Mouse (Mus musculus): Measurements from ENCODE around the gene Tmtc2.

The Tmtc2 gene

DNA sequence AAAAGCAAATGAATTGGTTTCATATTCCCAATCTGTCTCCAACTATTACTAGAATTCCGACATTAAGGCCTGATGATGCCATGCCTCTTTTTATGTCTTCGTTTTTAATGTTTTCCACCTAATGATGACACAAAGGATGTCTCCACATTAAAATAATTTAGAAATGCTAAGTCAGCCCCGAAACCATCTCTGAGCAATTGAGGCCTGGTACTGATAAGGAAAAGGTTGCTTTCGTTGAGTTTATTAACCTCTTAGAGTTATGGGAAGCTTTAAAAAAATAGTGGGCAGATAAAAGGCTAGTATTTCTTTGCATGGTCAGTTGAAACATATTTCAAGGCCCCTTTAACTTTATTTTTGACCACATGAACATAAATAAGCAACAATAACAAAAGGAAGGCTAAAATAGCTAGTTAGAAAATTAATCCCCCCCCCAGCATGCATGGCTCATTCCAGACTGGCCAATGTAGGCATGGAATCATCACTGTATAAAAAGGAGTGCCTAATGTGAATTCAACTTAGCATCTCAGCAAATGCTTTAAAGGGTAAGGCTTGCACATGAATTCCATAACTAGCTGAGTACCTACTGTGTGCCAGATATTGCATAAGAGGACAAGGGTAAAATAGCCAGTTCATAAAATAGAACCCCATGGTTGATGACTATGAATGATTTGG, 168.3 kb downstream of the Tmtc2 start:
- no peak for DNase-seq (ENCODE audit: low spot score in 2 of 2)

DNA sequence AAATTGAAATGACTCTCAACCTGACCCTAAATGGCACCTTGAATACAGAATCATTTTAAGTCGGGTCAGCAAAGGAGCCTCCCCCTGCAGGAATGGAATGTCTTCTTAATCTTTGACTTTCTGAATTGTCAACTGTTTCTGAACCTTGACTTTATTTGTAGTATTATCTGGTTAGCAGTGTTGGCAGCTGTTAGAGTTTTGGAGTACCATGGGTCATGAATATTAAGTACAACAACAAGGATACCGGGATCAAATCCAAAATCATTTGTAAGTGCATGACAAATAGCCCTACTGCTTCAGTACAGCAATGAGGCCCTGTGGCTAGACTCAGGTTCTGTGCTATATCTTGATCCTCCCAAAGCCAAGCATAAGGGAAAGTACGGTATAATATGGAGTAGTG, 170.3 kb downstream of the Tmtc2 start:
- no peak for DNase-seq (ENCODE audit: low spot score in 2 of 2)

DNA sequence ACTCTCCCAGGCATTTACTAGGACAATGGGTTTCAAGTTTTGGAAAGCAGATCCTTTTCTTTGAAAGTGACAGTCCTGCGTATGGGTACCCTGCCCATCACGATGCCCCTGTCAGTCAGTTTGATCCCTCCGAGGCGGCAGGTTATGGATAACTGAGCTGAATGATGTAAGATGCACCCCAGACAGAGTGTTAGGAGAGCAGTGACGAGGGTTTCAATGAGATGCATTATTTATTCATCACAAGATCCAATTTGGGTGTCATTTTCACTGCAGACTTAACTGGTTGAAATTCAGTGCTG, 171.8 kb downstream of the Tmtc2 start:
- DNase-seq (ENCODE audit: low spot score in 2 of 2), result no peak

DNA sequence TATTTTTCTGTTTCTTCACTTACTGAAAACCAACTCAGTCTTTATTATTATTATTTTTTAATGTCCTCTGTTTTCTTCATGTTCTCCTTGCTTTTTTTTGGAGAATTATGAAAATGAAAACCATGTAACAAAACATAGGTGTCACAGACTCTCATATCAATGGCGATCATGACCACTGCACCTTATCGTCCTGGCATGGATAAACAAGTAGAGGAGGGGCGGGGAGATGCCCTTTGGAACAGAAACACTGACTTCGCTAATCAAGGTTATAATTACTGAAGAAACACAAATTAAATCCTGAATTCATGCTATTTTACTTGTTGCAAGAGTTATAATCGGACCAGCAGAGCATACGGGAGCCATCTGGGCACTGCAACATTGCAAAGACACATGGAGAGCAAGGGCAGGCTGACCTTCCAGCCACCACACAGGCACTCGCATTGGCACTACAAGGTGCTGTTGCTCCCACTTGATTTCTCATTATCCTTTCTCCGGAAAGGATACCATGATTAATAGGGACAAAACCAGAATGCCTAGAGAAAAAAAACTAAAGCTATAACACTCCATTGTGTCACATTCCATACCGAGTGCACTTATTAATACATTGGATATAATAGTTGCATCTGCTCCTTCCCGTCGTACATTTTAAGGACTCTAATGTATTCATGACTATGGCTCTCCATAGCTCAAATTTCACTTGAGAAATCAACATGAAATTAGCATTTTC, 172.3 kb downstream of the Tmtc2 start:
- no peak for DNase-seq (ENCODE audit: low spot score in 2 of 2)

DNA sequence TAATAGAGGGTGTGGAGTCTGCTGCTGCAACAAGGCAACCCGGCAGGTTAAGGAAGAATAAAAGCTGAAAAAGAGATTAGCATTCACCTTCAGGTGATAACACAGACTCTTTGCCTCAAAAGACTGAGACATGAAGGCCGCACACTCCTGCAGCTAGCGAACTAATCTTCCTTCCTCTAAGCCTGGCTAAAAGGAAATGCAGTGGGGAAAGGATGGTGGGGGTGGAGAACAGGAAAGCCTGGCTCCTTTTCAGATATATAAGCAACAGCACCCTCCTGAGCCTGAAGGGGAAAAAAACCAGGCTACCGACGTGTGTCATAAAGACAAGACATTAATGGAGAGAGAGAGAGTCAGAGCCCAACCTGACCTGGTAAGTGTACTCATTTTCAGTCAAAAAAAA, 174.9 kb downstream of the Tmtc2 start:
- no peak for DNase-seq (ENCODE audit: low spot score in 2 of 2)

DNA sequence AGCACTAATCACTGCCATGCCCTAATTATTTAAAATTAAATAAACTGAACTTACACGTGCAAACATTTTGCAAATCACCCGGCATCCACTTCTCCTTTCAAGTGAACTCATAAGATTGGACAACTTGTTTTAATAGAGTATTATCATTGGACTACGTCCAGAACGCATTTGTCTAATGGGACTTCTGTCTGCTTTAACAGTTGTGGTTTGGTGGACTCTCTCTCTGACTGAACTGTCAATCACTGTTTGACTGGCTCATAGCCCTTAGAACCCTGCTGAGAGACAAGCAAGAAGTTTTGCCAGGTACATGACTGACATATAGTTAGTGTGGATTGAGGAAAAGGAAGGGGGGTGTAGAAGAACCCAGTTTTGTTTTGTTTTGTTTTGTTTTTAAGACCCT, 190.2 kb downstream of the Tmtc2 start:
- no peak for DNase-seq (ENCODE audit: low spot score in 2 of 2)

DNA sequence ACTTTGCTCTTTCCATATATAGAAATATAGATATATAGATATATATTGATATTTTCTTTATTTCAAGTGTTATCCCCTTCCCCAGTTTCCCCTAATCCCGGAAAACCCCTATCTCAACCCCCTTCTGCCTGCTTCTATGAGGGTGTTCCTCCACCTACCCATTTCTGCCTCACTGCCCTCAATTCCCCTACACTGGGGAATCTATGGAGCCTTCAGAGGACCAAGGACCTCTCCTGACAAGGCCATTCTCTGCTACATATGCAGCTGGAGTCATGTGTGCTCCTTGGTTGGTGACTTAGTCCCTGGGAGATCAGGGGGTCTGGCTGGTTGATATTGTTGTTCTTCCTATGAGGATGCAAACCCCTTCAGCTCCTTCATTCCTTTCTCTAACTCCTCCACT, 192.5 kb downstream of the Tmtc2 start:
- DNase-seq (ENCODE audit: low spot score in 2 of 2), result no peak

DNA sequence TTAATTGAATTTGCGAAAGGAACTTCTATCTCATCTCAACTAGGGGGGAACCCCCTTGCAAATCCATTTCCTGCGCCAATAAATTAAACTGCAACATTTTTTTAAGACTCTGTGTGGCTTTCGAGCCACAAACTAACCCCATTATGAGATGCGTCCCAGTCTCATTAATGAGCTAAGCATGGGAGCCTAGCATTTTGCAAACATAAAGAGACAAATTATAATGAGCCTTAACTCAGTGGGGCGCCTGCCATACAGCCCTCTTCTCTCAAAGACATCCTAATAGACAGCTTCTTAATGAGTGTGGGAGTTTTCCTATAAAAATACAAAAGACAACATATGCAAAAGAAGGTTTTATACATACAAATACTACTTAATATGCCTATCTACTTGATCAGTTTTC, 193.0 kb downstream of the Tmtc2 start:
- DNase-seq (ENCODE audit: low spot score in 2 of 2), result no peak

DNA sequence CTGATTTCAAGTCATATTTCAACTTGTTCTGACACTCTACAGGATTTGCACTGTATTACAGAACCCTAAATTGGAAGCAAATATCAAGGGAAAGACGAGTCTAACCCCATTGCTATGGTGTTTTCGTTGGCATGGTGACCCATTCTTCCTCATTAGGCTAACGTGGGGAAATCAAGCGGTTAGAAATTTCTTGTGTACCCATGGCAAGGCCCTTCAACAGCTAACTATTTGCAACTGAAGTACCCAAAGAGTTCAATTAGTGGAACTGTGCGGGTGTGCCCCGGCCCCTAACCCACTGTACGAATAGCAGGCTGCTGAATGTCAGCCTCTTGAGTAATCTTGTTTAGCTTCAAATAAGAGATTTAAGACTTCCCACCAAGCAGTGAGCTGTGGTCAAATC, 193.7 kb downstream of the Tmtc2 start:
- DNase-seq (ENCODE audit: low spot score in 2 of 2), result no peak

DNA sequence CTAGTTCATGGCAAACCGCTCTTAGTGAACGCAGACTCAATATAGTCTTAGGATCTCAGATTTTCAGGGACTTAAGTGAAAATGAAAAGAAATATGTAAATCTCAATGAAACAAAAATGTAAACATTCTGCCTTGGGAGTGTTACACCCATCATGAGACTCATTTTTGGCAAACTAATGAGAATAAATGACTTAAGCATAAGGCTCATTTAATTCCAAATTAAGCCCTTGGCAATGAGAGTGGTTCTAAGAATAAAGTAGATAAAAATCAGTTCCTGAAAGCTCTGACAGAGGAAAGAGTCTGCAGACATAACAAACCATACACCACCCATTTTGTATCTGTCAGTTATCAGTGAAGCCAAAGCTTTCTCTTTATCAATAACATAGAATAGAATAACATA, 196.5 kb downstream of the Tmtc2 start:
- DNase-seq (ENCODE audit: low spot score in 2 of 2), result no peak

DNA sequence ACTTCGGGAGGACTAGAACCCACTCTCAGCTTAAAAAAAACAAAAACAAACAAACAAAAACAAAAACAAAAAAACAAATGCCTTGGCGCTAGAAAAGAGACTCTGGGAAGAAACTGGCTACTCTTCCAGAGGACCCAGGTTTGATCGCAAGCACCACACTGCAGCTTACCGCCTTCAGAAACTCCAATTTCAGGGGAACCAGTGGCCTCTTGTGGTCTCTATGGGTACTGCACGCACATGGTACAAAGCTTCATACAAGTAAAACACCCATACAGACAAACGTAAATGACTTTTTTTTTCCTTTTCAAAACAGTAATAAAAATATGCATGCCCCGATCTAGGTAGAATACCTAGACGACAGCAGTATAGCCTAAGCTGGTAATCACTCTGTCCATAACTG, 201.0 kb downstream of the Tmtc2 start:
- no peak for DNase-seq (ENCODE audit: low spot score in 2 of 2)

DNA sequence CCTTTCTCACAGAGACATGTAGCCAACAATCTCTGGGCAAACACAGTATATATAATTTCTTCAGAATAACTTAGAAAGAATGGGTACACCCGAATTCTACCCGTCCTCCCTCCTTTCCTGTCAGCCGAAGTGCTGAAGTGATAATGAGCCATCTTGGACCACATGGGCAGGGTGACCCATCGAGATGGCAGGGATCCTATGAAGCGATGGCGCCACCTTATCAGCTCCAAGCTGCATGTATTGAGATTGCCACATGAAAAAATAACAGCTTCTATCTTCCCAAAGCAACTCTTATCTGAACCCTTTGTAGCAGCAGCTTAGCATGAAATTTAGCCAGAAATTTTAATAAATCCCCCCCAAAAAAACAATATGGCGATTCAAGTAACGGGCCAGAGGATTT, 206.0 kb downstream of the Tmtc2 start:
- DNase-seq (ENCODE audit: low spot score in 2 of 2), result no peak

DNA sequence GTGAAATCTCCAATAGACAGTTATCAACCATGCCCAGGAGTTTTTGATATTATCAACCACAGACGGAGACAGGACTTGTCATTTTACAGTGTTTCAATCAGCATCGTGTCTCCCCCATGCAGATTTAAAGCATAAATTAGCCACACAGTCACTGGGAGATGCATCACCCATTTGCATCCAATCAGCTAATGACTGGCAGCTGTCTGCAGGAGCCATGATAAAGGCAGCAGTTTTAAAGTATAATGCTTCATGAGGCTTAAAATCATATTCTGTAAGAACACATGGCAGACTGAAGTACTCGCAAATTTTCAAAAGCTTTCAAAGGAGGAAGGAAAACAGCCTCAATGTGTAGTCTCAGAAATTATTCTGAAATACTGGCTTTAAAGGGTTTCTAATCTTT, 209.8 kb downstream of the Tmtc2 start:
- DNase-seq (ENCODE audit: low spot score in 2 of 2), result no peak

DNA sequence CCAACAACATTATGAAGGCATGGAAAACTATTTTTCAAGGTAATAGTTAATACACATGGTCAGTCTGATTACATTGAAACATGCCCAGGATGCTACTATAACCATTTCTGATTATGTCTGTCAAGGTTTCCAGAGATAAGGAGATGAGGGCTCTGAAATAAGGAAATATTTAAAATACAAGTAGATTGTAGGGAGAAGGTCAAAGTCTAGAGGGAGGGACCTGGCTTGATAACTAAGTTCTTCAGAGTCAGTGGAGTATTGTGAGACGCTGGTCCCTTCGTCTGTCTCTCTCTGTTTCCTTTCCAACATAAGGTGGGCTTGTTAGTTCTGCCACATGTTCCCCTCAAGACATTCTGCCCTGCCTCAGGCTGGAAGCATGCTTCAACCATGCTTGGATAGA, 223.9 kb downstream of the Tmtc2 start:
- DNase-seq (ENCODE audit: low spot score in 2 of 2), result no peak

DNA sequence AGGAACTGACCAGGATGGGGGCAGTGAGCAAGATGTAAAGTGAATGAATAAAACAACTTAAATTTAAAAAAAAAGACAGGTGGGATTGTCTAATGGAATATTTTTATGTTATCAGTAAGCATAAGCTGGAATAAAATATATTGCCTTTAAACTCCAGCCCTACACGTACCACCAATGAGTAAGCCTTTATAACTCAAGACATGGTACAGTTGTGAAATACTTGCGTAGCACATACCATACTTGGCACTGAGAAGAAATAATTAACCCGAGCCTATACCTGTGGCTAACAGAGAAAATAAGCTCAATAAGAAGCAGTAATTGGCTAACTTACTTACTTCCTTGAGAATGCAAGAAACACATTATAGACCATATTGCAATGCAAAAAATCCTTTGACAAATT, 228.3 kb downstream of the Tmtc2 start:
- no peak for DNase-seq (ENCODE audit: low spot score in 2 of 2)

DNA sequence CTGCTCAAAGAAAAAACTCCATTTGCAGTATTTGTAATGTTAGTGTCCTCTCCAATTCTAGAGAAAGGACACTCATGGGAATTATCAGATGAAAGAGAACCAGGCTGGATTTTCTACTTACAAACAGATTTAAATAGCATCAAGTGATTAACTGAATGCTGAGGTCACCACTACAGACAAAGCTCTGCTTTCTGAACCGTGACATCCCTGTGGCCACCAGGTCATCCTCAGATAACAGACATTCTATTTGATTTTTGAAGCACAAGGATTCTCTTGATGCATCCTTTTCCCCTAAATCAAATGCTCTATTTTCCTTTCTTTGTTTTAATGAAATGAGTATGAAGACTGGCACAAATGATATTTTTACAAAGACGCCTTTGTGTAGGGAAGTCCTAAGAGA, 241.4 kb downstream of the Tmtc2 start:
- DNase-seq (ENCODE audit: low spot score in 2 of 2), result no peak

DNA sequence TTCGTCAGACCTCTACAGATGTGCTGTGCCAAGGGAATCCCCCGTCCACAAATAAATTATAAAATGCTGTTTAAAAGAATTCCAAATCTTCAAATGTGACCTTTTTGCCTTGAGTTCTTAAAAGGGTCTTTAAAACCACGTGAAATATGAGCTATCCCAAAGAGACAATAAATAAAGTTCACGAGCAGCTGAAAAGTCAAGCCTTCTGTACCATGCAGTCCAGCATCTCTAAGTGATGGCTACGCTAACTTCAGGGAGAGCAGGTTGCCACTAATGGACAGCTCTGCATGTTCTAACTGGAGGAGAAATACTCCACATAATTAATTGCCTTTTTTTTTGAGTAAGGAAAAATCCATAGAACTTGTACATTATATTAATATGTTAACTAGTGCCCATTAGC, 243.9 kb downstream of the Tmtc2 start:
- no peak for DNase-seq (ENCODE audit: low spot score in 2 of 2)

DNA sequence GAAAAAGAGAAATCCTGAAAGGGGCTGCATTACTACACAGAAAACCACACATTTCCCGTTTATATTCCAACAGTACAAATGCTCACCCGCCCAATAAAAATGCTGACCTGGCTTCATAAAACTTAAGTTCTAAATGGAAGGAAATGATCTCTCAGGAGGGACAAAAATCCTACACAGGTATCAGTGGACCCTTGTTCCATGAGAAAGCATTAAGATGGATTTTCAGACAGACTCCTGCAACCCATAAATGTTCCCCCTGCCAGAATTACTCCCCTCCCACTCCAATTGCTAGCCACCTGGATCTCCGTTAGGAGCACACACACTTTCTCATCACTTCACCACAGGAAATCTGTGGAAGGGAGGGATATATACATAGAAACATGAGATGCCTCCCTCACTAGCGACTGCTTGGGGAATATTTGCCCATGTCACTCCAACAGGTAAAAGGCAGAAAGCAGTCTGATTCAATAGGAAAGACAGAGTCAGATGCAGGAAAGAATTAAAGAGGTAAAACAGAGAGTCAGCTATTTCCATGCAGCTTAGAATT, 250.5 kb downstream of the Tmtc2 start:
- no peak for DNase-seq (ENCODE audit: low spot score in 2 of 2)

DNA sequence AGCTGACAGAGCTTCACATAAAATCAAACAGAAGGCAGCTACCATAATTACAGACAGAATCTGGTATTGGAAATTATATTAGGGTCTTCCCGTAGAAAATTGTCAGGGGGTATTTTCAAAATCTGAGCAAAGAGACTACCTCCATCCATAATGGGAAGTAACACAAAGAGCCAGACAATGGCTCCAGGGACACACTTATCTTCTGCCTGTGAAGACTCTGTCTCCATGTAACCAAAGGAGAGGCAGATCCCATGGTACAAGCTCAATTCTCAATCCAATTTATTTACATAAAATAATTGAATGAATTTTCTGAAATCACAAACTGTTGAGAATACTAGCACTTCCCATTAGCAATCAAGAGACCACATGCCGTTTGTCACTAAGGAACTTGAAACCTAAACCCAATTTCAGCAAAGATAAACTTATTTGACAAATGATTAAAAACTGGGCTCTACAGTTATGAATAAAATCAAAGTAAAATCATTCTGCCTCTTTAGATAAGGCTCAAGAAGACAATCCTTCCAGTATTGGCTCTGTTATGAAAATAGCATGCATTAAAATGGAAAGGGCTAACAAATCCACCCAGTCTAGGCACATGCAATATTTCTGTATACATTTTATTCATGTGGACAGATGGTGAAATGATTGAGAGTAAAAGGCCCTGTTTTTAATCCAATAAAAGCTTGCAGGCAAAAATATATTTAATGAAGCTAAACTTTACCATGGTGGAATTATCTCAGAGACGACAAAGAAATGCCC, 254.8 kb downstream of the Tmtc2 start:
- DNase-seq (ENCODE audit: low spot score in 2 of 2), result no peak

DNA sequence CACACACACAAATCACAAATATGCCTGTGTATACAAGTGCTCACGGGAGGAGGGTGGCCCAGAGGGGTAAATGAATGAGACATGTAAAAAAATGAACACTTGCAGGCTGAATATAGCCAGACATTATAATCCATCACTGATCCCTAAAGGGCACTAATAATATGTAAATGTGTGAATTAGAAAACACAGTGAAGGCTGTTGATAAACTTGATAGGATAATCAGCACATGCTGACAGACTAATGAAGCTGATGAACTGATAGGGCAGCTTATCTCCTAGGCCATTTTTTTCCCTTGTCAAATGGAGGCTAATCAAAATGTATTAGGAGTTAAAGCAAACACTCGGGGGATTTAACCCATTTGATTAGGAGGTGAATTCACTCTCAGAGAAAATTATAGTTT, 255.4 kb downstream of the Tmtc2 start:
- DNase-seq (ENCODE audit: low spot score in 2 of 2), result no peak

DNA sequence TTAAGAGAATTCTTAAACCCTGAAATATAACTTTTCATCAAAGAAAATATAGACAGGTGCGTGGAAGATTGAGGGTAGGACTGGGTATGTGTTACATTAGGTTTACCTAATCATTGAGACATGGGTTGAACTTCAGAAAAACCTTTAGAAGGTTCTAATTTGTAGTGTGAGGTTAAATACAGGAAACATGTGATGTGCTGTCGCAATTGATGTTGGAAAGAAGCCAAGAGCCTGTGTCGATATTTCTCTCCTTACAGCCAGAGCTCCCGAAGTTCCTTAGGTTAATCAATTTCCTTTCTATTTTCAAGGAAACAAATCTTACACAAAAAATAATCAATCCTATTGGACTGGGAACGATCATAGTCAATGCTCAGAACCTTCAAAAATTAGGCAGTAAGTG, 261.3 kb downstream of the Tmtc2 start:
- no peak for DNase-seq (ENCODE audit: low spot score in 2 of 2)

DNA sequence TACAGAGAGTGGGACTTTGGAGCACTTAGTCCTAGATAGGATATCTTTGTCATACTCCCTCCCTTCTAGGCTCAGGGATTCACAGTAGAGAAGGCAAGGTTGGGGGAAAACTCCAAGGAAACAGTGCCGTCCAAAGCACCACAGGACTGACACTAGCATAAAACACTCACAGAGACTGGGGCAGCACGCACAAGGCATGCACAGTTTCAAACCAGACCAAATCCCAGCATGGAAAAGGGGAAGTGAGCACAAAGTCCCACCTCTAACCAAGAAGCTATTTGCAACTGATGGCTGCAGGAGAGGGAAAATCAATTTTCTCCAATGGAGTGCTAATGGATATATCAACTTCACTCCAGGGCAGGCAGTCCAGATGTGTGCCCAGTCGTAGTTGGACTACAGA, 276.7 kb downstream of the Tmtc2 start:
- no peak for DNase-seq (ENCODE audit: low spot score in 2 of 2)

DNA sequence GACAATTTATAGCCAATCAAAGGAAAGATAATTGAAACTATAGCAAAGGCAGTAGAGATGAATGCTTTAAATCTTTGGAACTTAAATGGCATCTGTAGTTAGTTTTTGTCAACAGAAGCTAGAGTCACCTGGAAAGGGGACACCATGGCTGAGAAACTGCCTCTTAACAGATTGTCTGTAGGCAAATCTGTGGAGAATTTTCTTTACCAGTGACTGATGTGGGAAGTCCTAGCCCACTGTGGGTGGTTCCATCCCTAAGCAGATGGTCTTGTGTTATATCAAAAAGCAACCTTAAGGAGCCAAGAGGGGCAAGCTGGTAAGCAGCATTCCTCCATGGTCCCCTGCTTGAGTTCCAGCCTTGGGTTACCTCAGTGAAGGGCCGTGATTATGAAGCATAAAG, 281.3 kb downstream of the Tmtc2 start:
- DNase-seq (ENCODE audit: low spot score in 2 of 2), result no peak
